Mouse (Mus musculus) skeletal muscle tissue, adult 2 months (tissue): Measurements from ENCODE around the gene Rab1b.
"Not testable (repeated sequence)": the region's sequence is repeated elsewhere in the genome, so short reads cannot be mapped to it uniquely, and the experiment has no call there.

Experiments used
- DNase-seq: peaks from one replicate; pipeline ENCODE4 v3.0.0-alpha.2; 2012; ENCODE audit warnings: low read depth, low spot score

The Rab1b gene

GRCm38 (mm10) chr19:5106731-5107191, at the start of gene Rab1b:
Gene Rab1b, minus strand, starts transcription at chr19:5107072.
- DNase-seq, result peak; percentile 99

DNA sequence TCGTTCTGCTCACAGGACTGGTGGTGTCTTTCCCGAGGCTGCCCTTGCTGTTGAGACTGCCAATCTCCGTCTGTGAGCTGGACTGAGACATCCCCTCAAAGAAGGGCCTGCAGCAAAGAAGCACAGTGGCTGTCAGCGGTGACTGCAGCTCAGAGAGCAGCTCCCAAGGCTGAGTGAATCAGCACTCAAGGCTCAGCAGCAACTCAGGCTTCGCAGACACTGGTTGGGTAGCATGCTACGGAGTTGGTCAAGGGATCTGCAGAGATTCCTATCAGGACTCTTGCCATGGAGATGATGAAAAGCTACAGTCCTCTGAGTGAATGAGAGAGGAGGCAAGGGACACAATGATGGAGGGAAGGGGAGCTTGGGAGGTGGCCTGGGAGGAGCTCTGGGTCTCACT, 45.4 kb upstream of the Rab1b start:
- no peak for DNase-seq

- no peak for DNase-seq
Observed at GRCm38 (mm10) chr19:5151741-5152140, 44.9 kb upstream of the Rab1b start.

DNA sequence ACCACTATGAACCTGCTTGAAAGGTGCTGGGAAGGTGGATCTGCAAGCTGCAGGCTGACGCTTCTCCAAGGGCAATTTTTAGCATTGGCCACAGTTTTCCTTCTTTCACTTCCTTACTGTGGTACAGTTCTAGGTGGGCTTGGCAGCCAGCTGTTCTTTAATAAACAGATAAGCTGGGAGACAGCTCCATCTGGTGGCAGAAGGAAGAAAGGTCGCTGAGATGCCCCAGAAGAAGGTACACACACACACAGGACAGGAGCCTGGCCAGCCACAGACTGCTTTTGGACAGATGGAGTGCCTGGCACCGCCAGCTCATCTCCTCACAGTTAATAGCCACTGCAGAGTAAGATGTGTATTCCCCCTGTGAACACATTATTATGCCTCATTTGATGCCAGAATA, 44.5 kb upstream of the Rab1b start:
- DNase-seq, result peak; percentile 10

- no peak for DNase-seq
Observed at GRCm38 (mm10) chr19:5150358-5150757, 43.5 kb upstream of the Rab1b start.

DNA sequence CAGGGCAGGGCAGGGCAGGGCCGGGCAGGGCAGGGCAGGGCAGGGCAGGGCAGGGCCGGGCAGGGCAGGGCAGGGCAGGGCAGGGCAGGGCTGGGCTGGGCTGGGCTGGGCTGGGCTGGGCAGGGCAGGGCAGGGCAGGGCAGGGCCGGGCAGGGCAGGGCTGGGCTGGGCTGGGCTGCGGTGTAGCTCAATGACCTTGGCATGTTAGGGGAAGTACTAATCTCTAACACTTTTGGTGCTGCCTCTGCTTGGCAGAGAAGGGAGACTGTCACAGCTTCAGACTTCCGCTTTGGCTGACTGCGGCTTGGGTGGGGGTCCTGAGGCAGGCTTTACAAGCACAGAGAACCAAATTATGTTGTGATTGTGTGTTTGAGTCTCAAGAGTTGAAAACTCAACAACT, 42.2 kb upstream of the Rab1b start:
- not testable (repeated sequence) for DNase-seq

DNA sequence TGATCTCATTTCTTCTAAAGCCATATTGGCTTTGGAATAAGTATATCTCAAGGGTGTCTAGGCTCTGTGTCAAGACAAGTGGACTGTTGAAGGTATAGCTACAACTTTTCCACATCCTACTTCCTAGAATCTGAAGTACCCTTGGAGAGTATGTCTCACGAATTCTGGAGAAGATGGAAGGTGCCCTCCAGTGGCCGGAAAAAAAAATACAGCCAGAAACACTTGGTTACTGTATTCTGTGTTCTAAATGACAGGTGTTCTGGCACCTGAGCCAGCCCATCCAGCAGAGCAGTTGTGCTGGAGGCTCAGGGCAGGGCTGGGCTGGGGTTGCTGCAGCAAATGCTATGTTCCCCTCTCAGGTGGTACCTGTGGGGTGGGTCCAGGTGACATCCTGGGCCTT, 32.8 kb upstream of the Rab1b start:
- DNase-seq, result peak; percentile 11

DNA sequence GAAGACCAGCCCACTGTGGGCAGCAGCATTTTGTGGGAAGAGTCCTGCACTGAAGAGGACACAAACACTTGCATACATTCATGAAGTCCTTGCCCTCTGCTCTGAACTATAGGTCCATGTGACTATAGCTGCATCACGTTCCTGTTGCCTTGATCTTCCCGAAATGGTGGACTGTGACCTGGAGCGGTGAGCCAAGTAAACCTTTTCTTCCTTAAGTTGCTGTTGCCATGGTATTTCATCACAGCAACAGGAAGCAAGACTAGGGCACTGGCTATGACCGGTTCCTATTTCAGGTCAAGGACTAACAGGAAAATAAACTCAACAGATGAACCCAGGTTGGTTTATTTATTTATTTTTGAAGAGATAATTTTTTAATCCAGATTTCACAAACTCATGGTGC, 24.4 kb upstream of the Rab1b start:
- no peak for DNase-seq

DNA sequence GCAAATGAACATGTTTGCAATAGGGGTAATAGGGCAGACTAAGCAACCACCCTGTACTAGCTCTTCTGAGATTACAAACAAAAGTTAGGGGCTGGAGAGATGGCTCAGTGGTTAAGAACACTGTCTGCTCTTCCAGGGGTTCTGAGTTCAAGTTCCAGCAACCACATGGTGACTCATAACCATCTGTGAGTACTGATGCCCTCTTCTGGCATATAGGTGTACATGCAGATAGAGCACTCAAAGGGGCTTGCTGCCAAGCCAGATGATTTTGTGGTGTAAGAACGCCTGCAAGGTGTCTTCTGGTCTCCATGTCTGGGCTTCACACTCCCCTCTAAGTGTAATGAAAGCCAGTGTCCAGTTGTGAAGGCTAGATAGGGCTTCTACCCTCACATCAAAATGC, 22.9 kb upstream of the Rab1b start:
- no peak for DNase-seq

DNA sequence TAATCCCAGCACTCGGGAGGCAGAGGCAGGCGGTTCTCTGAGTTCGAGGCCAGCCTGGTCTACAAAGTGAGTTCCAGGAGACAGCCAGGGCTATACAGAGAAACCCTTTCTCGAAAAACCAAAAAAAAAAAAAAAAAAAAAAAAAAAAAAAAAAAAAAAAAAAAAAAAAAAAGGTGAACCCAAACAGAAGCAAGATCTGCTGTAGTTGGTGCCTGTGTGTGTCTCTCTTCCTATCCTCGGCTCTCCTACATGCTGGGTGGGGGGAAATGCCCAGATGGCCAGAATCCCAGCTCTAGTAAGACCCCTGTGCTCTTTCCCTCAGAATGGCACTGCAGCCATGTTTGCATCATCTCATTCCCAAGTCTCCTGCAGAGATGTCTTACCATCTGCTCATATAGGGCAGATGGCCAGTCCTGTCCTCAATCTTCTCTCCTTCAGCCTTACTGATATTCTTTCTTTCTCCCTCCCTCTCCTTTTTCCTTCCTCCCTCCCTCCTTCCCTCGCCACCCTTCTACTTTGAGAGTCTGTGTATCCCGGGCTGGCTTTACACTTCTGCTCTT, 17.3 kb upstream of the Rab1b start:
- DNase-seq, result no peak

DNA sequence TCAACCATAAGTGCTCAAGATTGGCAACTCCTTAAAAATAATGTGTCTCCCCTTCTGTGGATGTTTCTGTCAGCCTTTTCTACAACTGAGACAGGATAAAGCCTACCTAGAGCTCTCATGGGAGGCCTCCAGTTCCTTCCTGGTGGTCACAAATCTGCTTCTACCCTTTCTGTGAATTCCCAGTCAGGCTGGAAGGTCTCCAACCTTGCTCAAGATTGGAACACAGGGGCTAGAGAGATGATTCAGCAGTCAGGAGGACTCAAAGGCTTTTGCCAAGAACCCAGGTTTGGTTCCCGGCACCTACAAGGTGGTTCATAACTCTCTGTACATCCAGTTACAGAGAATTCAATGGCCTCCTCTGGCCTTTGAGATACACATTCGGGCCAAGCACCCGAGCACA, 16.4 kb upstream of the Rab1b start:
- DNase-seq, result no peak

DNA sequence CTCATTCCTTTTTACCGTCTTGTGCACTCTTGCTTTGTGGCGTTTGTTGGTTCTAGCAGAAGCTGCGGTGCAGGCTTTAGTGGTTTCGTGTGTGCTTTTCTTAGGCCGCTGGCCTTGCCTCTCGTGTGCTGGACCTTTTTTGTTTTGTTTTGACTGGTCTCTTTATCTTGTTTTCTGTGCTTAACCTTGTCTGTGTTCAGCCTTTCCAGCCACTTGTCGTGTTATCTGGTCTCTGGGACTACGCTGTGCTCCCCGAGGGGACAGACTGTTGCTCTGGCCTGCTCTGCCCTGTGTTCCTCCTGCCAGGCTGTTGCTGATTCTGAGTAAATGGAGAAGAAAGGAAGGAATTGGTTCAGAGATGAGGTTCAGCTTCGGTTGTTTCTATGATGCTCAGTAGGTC, 15.6 kb upstream of the Rab1b start:
- DNase-seq, result no peak

DNA sequence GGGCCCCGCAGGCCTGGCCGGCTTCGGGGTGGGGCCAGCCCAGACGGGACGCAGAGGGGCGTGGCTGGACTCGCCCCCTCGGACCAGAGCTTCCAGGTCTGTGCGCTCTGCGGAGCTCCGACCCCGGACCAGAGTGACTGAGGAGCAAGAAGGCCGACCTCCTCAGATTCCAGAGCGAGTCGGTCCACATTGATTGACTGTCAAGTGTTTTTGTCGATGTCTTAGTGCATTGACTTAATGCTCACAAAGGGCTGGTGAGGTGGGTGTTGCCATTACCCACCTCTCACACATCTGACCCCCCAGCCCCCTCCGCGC, 11.5 kb upstream of the Rab1b start, which contains the start of gene Klc2:
TSS of gene Klc2 (minus strand) at position 177 of the 315 bp plus-strand sequence.
- no peak for DNase-seq

GRCm38 (mm10) chr19:5117494-5118383, 10.9 kb upstream of the Rab1b start:
- peak; percentile 48 for DNase-seq

DNA sequence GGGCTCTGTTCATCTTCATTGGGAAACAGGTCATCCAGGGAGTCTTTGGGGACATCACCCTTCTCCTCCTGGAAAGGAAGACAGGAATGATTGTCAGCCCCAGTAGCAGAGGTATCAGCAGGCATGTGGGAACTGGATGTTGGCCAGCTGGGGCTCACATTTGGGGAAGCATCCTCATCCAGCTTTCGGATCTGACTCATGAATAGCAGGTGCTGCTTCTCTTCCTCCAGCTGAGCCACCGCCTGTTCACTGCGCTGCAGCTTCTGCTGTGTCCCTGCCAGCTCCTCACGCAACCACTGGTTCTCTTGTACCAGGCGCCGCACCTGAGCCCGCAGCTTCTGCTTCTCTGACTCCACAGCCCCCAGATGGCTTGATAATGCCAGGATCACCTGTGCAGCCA, 6.9 kb upstream of the Rab1b start:
- no peak for DNase-seq

- no peak for DNase-seq
Observed at GRCm38 (mm10) chr19:5109659-5110453, 3.0 kb upstream of the Rab1b start.

DNA sequence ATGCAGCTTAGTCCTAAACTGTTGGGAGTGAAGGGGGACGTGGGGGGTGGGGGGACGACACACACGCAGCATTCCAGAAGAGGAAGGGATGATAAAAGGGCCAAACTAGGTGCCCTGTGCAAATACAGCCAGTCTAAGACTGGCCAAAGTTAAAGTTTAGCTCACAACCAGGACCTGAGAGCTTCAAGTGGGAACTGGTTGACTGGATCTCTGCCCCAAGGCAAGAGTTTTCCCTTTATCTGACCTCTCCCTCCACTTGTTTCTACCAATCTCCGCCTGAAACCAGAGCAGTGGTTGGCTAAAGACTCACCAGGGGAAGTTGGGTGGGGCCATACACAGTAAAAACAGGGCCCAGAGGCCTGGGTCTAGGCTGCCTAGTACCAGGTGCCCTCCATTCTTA, 1.8 kb upstream of the Rab1b start:
- no peak for DNase-seq

- no peak for DNase-seq
Observed at GRCm38 (mm10) chr19:5108271-5108575, 1.4 kb upstream of the Rab1b start.

DNA sequence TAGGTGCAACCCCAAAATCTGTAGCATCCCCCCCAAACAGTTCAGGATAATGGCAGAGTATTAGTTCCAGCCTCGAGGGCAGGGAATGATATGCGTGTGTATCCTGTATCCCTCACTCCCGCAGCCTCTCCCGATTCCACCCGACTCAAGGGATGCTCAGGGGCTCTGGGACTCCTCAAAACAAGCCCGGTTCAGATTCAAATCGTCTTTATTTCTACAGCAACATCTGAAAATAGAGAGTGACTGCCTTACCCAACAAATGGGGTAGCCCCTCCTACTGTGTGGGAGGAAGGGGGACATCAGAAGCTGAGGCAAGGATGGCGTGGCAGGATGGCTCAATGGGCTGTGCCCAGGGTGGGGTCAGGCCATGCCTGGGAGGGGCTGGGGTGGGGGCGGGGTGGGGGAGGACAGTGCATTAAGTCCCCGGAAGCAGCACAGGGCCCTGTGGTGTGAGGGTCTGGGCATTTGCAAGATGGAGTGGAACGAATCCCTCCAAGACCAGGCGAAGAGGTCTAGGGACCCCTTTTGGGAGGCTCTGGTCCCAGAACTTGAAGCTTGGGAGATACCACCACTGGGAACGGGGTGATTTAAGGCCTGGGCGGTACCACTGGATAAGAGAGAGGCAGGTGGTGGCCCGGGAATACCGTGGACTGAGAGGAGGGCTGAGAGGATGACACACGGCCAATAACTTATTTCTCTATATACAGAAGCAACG, 841 bp upstream of the Rab1b start:
- no peak for DNase-seq

- no peak for DNase-seq
Observed at GRCm38 (mm10) chr19:5106074-5106473, 798 bp downstream of the Rab1b start.

GRCm38 (mm10) chr19:5098363-5099143, 8.3 kb downstream of the Rab1b start, which contains the start of gene Cnih2:
Gene Cnih2, minus strand, starts transcription at chr19:5098521.
- DNase-seq, result no peak
